In genomic region chr14:40959586-40959985, GRCm38 (mm10) we compare ENCODE assay signal across 10 mouse cellular contexts. TPM values are rescaled to one million over a fixed set of nuclear protein-coding genes. Genes with fewer than 3 reads are reported as not detected.
DNase-seq lines count a peak whose midpoint lies in the region; ATAC-seq and TF ChIP-seq lines count a peak whose summit lies in the region.
"Had no signal": no experiment of that assay in that cellular context is flagged by ENCODE, and none has a peak within 500 bp of the region (broad histone marks: within the 10 kb centered on the region; RNA-seq: fewer than 3 reads in every experiment).

No protein-coding gene starts in this region.

- no peaks in the 10 kb centered on the region for H3K27me3 ChIP-seq in forebrain, embryonic 13.5 days
- H3K27me3 ChIP-seq in forebrain, embryonic 16.5 days (replicated peaks; ENCODE audit: control insufficient read depth, insufficient read depth, low read length) = no peaks in the 10 kb centered on the region
- H3K27me3 ChIP-seq in liver, embryonic 14.5 days (ENCODE audit: control insufficient read depth, insufficient read depth, low read length) = no peaks in the 10 kb centered on the region

- peak overlapping the region; percentile 48; the same call in 1 of the 2 replicates for H3K27ac ChIP-seq in forebrain, embryonic 13.5 days
- no peak overlapping the region; the same call in 1 of the 2 replicates for H3K27ac ChIP-seq in forebrain, embryonic 16.5 days (ENCODE audit: low read length)
- H3K27ac ChIP-seq in left cerebral cortex, adult 2 months = peak overlapping the region; percentile 95; the same call in 1 of the 2 replicates
- peak overlapping the region; percentile 92 for H3K27ac ChIP-seq in brown adipose tissue, adult 24 weeks (replicated peaks; ENCODE audit: low read depth, low read length)
- peak overlapping the region; percentile 52; the same call in 1 of the 2 replicates for H3K27ac ChIP-seq in liver, embryonic 14.5 days

- peaks cover 89% of the 10 kb centered on the region for H3K4me1 ChIP-seq in forebrain, embryonic 13.5 days
- H3K4me1 ChIP-seq in forebrain, embryonic 16.5 days (replicated peaks; ENCODE audit: control insufficient read depth, insufficient read depth, low read length) = peaks cover 75% of the 10 kb centered on the region
- peaks cover 69% of the 10 kb centered on the region for H3K4me1 ChIP-seq in brown adipose tissue, adult 24 weeks (ENCODE audit: control insufficient read depth, insufficient read depth, insufficient read length, low read length)
- H3K4me1 ChIP-seq in liver, embryonic 14.5 days (replicated peaks; ENCODE audit: control insufficient read depth in 2 of 2, insufficient read depth in 2 of 2, low read length in 1 of 2) = peaks cover 86% of the 10 kb centered on the region in 2 experiments

- no peak overlapping the region; the same call in 1 of the 2 replicates for H3K4me2 ChIP-seq in forebrain, embryonic 13.5 days
- no peak overlapping the region for H3K4me2 ChIP-seq in forebrain, embryonic 16.5 days (ENCODE audit: low read length)
- H3K4me2 ChIP-seq in liver, embryonic 14.5 days (ENCODE audit: low read depth) = peak overlapping the region; percentile 36

- WGBS in forebrain, embryonic 13.5 days = 35% methylated on average over 3 of the region's 3 CpGs
- WGBS in forebrain, embryonic 16.5 days = 42% methylated on average over 3 of the region's 3 CpGs
- 15% methylated on average over 3 of the region's 3 CpGs for WGBS in liver, embryonic 14.5 days (ENCODE audit: insufficient replicate concordance)

- no peak overlapping the region for H3K4me3 ChIP-seq in forebrain, embryonic 13.5 days
- no peak overlapping the region for H3K4me3 ChIP-seq in forebrain, embryonic 16.5 days (replicated peaks; ENCODE audit: low read length)
- no peak overlapping the region for H3K4me3 ChIP-seq in left cerebral cortex, adult 2 months
- no peak overlapping the region for H3K4me3 ChIP-seq in brown adipose tissue, adult 24 weeks (ENCODE audit: insufficient read depth, low read depth, low read length)
- no peak overlapping the region for H3K4me3 ChIP-seq in liver, embryonic 14.5 days (ENCODE audit: insufficient read depth in 1 of 2, low read depth in 2 of 2, low read length in 2 of 2)

- H3K9ac ChIP-seq in forebrain, embryonic 13.5 days = 0 out of 2 replicates have a peak overlapping the region, but pooled peaks have one; percentile 2
- no peak overlapping the region for H3K9ac ChIP-seq in forebrain, embryonic 16.5 days (replicated peaks; ENCODE audit: low read depth, low read length)
- H3K9ac ChIP-seq in liver, embryonic 14.5 days (replicated peaks) = no peak overlapping the region

- no peak for DNase-seq in left cerebral cortex, adult 2 months (ENCODE audit: extremely low spot score in 1 of 2, low spot score in 2 of 2)
- DNase-seq in left cerebral cortex, adult 18-20 months (ENCODE audit: low spot score in 2 of 2) = no peak
- no peak for DNase-seq in liver, embryonic 14.5 days (ENCODE audit: low read depth in 3 of 3, low spot score in 3 of 3)
- DNase-seq in adrenal gland, adult 2 months = no peak
- DNase-seq: embryo, embryonic 11 days; spleen, adult 18-20 months had no signal

- ATAC-seq in forebrain, embryonic 13.5 days = no peak
- ATAC-seq in forebrain, embryonic 16.5 days = no peak
- no peak for ATAC-seq in liver, embryonic 14.5 days (ENCODE audit: insufficient read depth)
- no peak for ATAC-seq in cerebellum, adult (ENCODE audit: insufficient number of reproducible peaks, low FRiP score, low TSS enrichment)

- H3K36me3 ChIP-seq in forebrain, embryonic 13.5 days (ENCODE audit: poor library complexity, severe bottlenecking) = no peaks in the 10 kb centered on the region
- H3K36me3 ChIP-seq in forebrain, embryonic 16.5 days (ENCODE audit: control insufficient read depth, insufficient read depth) = no peaks in the 10 kb centered on the region
- no peaks in the 10 kb centered on the region for H3K36me3 ChIP-seq in liver, embryonic 14.5 days (replicated peaks; ENCODE audit: control insufficient read depth, insufficient read depth, low read depth)

- no peak for TF ChIP-seq CTCF in left cerebral cortex, adult 2 months (IDR thresholded peaks at IDR 0.05)
- TF ChIP-seq CTCF in liver, embryonic 14.5 days (IDR thresholded peaks at IDR 0.05; ENCODE audit: low read depth) = no peak

- H3K9me3 ChIP-seq in forebrain, embryonic 13.5 days (replicated peaks) = no peaks in the 10 kb centered on the region
- no peaks in the 10 kb centered on the region for H3K9me3 ChIP-seq in forebrain, embryonic 16.5 days (ENCODE audit: control insufficient read depth, low read length)
- no peaks in the 10 kb centered on the region for H3K9me3 ChIP-seq in liver, embryonic 14.5 days (ENCODE audit: control insufficient read depth, low read length)

- intact Hi-C loops in left cerebral cortex, adult 2 months (cut with DNase I) = no loop called here

- no peak for TF ChIP-seq EP300 in liver, embryonic 14.5 days (IDR thresholded peaks at IDR 0.05; ENCODE audit: low read depth)

RNA-seq across cellular contexts. Expression of gene Tspan14, which starts 7.0 kb away (rescaled TPM):
- polyA plus RNA-seq in forebrain, embryonic 13.5 days (2015; fragmentation: Nextera tagmentation; extraction: Ambion mirVana) = 84.1 and 88.2 TPM in 2 replicates
- 90.0 and 102 TPM in 2 replicates for polyA plus RNA-seq in forebrain, embryonic 16.5 days (2015; fragmentation: Nextera tagmentation; extraction: Ambion mirVana)
- 10 to 100 TPM; 50.2 to 52.1 TPM for total RNA-seq in left cerebral cortex, adult 2 months (2021)
- 10 to 100 TPM; 41.8 to 45.3 TPM for total RNA-seq in left cerebral cortex, adult 18-20 months (2021)
- 27.1 and 43.2 TPM in 2 replicates for polyA plus RNA-seq in brown adipose tissue, adult 24 weeks (2012; ENCODE audit: insufficient read depth, insufficient read length, missing spikeins)
- polyA plus RNA-seq in liver, embryonic 14.5 days (2012; rRNA removed) = 22.0 and 22.9 TPM in 2 replicates
- polyA plus RNA-seq in liver, embryonic 14.5 days (2014; fragmentation: Nextera tagmentation; extraction: Ambion mirVana) = 25.4 and 28.5 TPM in 2 replicates
- total RNA-seq in adrenal gland, adult 2 months (2021) = 10 to 100 TPM; 26.3 to 35.8 TPM
- 30.7 and 31.2 TPM in 2 replicates for polyA plus RNA-seq in adrenal gland, adult 2 months (2012; rRNA removed)

RNA-seq across cellular contexts. Expression of gene Fam213a, which starts 54.0 kb away (rescaled TPM):
- 49.7 and 57.8 TPM in 2 replicates for polyA plus RNA-seq in forebrain, embryonic 13.5 days (2015; fragmentation: Nextera tagmentation; extraction: Ambion mirVana)
- polyA plus RNA-seq in forebrain, embryonic 16.5 days (2015; fragmentation: Nextera tagmentation; extraction: Ambion mirVana) = 71.5 and 85.2 TPM in 2 replicates
- 100 to 1,000 TPM; 106 to 123 TPM for total RNA-seq in left cerebral cortex, adult 2 months (2021)
- 100 to 1,000 TPM; 128 to 132 TPM for total RNA-seq in left cerebral cortex, adult 18-20 months (2021)
- polyA plus RNA-seq in brown adipose tissue, adult 24 weeks (2012; ENCODE audit: insufficient read depth, insufficient read length, missing spikeins) = 532 and 638 TPM in 2 replicates
- polyA plus RNA-seq in liver, embryonic 14.5 days (2012; rRNA removed) = 22.0 and 39.4 TPM in 2 replicates
- 41.8 and 45.1 TPM in 2 replicates for polyA plus RNA-seq in liver, embryonic 14.5 days (2014; fragmentation: Nextera tagmentation; extraction: Ambion mirVana)
- total RNA-seq in adrenal gland, adult 2 months (2021) = 100 to 1,000 TPM in 1 of 2 experiments, 10 to 100 TPM in 1; 98.0 to 158 TPM
- 26.2 and 36.3 TPM in 2 replicates for polyA plus RNA-seq in adrenal gland, adult 2 months (2012; rRNA removed)
